Mouse (Mus musculus) urinary bladder, postnatal 10 days (tissue): ENCODE results near the gene Erap1.
"Not testable (repeated sequence)": the region's sequence is repeated elsewhere in the genome, so short reads cannot be mapped to it uniquely, and the experiment has no call there.

Experiments used
- DNase-seq: peaks from one replicate; pipeline ENCODE4 v3.0.0; 2022; ENCODE audit warnings: low spot score

The Erap1 gene

DNA sequence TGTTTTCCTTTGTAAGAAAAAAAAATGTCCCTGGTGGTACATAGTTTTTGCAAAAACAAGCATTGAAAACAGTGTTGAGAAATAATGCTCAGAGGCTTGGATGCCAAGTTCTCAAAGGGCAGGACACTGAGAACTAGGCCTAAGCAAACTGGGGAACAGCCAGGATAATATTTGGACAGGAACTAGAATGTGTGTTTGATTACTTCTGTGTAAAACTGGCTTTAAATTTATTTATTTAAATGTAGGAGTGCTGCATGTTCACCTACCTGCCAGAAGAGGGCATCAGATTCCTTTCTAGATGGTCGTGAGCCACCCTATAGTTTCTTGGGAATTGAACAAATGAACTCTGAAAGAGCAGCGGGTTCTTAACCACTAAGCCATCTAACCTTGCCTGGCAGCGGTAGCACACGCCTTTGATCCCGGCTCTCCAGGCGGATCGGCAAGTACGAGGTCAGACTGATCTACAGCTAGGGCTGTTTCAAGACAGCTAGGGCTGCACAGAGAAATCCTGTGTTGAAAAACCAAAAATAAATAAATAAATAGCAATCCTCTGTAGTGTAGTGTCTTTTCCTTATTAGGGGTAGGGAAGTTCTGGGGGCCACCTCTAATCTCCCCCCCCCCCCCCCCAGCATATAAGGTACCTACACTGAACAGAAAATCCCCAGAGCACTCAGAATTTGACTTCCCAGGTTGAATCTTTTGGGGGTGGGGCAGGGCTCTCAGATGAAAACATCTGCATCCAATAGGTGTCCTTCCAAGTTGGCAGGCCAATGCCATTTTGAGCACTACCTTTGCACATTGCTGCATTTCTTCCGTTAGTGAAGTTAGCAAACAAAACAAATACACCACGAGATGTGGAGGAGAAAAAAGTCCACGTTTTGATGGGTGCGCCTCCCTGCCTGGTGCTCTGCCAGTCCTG lies at the start of gene Erap1:
Gene Erap1, plus strand, starts transcription at position 776 of the 919 bp plus-strand sequence.
- DNase-seq = no peak

DNA sequence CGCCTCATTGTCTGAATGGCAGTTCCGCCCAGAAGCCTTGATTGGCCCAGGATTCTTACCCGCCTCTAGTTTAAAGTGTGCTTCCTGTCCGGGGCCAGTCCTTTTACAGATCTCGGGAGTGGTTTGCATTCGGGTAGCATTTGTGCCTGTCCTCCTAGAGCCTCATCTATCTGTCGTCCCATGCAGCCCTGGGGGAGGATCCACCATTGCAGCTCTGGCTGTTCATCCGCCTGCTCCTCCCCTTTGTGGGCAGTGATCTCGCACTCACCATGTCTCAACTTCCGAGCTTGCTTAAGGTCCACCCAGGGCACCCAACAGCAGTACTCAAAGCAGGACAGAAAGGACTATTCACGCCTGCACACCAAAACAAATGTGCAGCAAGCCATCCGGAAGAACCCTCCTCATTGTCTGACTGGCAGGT lies 48.0 kb upstream of the Erap1 start:
- DNase-seq = not testable (repeated sequence)

DNA sequence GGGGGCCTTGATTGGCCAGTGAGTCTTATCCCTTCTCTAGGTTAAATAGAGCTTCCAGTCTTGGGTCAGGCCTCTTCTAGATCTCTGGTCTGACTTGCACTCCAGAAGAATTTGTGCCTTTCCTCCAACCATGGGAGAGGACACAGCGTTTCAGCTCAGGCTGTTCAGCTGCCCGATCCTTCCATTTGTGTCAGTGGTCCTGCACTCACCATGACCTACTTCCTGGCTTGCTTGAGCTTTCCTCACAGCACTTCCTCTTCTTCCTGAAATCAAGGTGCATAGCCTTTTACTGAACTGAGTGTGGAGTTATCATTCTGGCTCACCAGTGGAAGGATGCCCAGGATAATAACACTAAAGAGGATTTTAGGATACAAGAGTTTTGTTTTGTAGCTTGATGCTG lies 47.5 kb upstream of the Erap1 start:
- DNase-seq = not testable (repeated sequence)

DNA sequence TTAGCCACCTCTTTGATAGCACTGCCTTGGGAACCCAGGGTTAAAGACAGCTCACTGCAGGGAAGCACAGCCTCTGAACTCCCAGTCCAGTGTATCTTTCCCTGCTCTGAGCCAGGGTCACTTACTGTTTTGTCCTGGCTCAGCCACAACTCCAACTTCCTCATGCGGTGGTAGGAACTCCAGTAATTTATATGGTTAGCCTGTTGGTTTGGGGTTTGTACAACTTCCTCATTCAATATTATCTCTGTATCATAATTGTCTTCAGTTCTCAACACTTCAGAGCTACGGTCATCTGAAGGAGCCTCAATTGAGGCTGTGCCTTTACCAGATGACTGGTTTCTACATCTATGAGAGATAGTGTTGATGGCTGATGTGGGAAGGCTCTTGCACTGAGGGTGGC lies 42.3 kb upstream of the Erap1 start:
- not testable (repeated sequence) for DNase-seq

DNA sequence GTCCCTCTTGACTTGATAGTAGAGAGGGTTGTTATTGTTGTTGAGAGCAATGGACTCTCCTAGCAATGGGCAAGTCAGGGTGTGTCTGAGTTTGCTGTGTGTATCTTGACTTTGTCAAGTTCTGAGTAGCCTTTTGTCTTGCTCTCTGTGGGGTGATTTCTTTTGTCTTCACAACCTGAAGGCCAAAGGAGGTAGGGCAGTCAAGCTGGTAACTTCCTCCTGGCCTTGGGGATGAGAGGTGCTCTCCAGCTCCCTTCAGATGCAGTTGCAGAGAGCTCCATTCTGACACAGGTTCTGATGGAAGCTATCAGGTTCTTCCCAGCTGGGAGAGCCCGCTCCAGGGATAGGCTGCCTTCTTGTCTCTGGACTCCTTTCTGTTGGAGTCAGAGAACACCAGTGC lies 37.6 kb upstream of the Erap1 start:
- DNase-seq = not testable (repeated sequence)

DNA sequence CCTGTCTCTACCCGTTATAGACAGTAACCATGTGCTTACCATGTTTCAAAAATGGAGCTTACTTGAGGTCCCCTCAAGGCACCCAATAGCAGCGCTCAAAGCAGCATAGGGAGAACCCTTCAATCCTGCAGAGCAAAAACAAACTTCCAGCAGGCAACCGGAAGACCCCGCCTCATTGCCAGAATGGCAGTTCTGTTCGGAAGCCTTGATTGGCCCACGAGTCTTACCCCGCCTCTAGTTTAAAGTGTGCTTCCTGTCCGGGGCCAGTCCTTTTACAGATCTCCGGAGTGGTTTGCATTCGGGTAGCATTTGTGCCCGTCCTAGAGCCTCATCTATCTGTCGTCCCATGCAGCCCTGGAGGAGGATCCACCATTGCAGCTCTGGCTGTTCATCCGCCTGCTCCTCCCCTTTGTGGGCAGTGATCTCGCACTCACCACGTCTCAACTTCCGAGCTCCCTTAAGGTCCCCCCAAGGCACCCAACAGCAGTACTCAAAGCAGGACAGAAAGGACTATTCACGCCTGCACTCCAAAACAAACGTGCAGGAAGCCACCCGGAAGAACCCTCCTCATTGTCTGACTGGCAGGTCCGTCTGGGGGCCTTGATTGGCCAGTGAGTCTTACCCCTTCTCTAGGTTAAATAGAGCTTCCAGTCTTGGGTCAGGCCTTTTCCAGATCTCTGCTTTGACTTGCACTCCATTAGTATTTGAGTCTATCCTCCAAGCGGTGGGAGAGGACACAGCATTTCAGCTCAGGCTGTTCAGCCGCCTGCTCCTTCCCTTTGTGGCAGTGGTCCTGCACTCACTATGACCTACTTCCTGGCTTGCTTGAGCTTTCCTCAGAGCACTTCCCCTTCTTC lies 22.0 kb upstream of the Erap1 start:
- peak; percentile 14 for DNase-seq

DNA sequence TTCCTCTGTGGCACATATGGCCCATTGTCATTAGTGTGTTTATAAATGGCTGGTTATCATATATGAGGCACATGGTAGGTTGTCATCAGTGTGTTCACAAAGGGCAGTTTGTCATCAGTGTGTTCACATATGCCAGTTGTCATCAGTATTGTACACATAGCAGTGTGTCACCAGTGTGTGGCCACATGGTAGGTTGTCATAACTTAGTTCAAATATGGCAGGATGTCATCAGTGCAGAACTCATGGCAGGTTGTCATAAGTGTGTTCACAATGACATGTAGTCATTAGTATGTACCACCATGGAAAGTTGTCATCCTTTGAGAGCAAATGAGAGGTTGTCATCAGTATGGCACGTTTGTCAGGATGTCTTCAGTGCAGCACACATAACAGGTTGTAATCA lies 7.0 kb upstream of the Erap1 start:
- DNase-seq = no peak

DNA sequence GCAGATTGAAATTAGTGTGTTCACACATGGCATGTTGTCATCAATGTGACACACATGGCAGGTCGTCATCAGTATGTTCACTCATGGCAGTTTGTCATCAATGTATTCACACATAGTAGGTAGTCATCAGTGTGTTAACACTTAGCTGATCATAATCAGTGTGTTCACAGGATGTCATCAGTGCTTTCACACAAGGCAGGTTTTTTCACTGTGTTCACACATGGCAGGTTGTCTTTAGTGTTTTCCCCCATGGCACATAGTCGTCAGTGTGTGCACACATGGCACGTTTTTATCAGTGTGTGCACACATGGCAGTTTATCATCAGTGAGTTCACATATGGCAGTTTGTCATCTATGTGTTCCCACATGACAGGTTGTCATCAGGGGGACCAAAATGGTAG lies 6.5 kb upstream of the Erap1 start:
- DNase-seq = no peak

DNA sequence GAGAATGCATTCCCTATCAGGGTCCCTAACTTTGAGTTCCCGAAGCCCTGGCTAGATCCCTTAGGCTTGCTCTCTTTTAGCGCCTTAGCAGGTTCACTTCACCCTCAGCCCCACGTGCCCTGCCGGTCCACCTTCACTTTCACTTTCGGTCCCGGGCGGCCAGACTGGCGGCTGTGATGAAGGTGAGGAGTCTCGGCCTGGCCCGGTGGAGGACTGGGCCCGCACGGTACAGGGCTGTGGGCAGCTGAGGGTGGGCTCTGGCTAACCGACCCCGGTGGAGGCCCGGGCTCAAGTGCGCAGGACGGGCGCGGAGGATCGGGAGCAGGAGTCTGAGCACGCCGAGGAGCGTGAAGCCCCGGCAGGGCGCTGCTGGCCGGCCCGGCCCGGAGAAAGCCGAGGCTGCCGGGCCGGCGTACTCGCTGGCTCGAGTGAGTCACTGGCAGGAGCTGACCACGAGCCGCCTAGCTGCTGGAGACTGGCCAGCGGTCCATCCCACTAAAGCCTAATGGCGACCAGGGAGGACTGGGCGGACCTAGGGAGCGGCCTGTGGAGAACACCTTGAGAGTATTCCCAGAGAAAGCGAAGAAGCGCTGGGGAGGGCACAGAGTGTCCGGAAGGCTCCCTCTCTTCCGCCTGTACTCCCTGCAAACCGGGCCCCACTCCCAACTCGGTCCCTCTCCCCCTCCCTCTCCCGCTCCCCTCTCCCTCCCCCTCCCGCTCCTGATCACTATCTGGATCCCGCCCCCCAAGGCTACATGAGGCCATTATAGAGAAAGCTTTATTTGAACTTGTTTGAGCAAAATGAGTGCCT lies 549 bp downstream of the Erap1 start:
- peak; percentile 51 for DNase-seq

DNA sequence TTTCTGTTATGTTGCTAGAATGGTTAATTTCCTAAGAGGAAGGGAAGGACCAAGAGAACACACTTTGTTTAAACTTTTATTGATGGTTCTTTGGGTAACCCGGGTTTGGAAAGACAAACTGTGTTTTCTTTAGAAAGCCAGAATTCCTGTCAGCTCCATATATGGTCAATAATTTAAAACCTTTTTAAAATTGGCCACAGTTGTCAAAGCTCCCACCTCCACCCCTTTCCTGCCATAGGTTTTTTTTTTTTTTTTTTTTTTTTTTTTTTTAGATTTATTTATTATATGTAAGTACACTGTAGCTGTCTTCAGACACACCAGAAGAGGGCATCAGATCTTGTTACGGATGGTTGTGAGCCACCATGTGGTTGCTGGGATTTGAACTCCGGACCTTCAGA lies 1.2 kb downstream of the Erap1 start:
- not testable (repeated sequence) for DNase-seq

DNA sequence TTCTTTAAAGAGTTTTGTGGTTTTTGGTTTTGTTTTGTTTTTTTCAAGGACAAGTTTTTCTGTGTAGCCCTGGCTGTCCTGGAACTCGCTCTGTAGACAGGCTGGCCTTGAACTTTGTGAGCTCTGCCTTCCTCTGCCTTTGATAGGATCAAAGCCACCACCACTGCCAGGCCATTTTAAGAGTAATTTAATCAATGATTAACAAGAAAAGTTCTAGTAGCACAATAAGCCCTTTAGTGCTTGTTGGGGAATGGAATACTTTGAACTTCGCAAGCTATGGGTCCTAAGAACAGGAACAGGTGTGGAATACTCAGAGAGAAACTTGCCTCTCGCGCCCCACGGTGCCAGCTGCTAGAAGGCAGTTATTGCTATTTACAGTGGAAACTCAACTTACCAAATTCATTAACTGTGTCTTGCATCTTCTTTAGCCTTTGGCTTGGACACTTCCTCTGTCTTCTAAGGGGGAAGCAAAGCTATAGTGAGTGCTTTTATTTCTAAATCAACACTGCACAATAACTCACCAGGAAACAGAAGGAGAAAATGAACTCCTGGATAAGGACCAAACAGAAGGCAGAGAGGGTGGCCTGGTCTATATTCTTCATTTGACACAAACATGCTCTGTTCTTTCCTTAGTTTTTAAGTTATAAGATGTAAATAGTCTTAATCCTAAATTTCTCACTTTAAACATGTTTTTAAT lies 56.3 kb downstream of the Erap1 start:
- DNase-seq = no peak

DNA sequence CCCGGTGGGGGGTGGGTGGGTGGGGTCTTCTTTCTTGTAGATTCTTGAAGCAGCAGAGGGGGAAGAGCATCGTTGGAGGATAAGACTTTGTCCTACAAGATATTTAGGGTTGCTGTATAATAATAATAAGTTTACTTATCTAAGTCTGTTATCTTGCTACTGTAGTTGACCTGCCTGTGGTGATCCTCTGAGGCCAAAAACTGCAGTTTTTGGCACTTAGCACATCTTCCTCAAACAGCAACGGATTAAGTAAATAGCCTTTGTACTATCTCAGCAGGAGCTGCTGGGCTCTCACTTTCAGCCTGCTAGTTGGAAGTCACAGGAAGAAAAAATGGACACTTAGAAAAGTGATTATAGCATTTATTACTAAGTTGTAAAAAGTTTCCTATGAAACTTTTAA lies 56.9 kb downstream of the Erap1 start:
- no peak for DNase-seq

DNA sequence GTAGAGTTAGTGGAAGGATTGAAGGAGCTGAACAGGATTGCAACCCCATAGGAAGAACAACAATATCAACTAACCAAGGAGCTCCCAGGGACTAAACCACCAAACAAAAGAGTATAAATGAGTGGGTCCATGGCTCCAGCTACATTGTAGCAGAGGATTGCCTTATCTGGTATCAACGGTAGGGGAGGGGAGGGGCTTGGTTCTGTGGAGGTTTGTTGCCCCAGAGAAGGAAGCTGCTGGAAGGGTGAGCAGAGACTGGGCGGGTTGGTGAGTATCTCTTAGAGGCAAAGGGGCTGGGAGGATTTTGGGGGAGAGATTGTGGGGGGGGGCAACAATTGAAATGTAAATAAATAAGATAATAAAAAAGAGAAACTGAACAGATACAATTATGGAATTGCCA lies 79.6 kb downstream of the Erap1 start:
- DNase-seq = no peak

DNA sequence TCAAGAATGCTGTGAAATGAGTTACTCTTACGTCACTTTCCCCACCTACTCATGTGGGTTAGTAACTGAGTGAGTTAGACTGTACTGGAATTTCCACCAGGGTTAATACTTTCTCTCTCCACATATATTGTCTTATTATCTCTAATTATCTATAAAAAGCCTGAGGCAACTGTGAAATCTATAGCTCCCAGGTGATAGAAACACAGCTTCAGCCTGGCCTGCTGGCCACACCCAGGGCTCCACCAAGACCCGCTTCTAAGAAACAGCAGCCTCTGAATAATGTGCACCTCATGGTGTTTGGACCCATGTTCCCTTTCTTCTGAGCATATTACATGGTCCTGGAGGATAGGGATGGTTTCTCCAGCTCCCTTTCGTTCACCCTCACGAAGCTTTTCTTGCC lies 94.4 kb downstream of the Erap1 start:
- DNase-seq = no peak

DNA sequence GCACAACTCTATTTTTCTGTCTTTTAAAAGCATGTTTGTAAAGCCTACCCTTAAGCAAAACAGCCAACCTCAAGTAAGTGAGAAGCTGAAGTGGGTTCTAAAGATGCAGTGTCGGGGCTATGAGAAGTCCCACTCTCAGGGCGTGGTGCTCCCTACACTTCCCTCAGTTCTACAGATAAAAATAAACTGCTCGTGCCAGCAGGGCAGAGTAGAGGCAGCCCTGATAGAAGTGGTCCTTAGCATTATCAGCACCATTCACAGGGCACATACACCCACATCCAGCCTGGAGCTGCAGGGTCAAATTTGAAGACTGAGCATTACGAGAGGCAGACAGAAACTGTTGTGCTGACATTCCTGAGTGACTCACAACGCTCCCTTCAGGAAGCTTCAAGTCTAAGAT lies 96.5 kb downstream of the Erap1 start:
- DNase-seq = no peak

DNA sequence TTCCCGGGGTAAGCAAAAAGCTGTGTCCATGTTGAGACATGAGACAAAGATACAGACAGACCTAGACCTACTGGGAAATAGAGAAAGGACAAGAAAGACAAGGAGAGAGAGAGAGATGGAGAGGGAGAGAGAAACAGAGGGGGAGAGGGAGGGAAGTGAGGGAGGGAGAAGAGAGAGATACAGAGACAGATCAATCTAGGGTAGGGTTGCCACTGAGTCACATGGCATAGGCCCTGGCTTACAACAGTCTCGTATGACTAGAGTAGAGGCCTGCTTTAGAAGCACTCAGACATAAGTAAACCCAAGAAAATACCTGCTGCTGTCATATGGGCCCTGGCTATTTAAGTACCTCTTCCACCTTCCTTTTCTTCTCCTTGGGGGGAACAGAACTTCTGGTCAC lies 97.0 kb downstream of the Erap1 start:
- no peak for DNase-seq
